Mouse (Mus musculus) 3134 (cell line): ENCODE data around the gene Npr3.
"Not testable (repeated sequence)": the region's sequence is repeated elsewhere in the genome, so short reads cannot be mapped to it uniquely, and the experiment has no call there.

Experiments
- DNase-seq: peaks from one replicate; pipeline ENCODE4 v3.0.0-alpha.2; 2011; ENCODE audit warnings: low spot score; ENCODE audit not compliant: insufficient read length; ENCODE audit errors: extremely low read depth

Npr3 gene

DNA sequence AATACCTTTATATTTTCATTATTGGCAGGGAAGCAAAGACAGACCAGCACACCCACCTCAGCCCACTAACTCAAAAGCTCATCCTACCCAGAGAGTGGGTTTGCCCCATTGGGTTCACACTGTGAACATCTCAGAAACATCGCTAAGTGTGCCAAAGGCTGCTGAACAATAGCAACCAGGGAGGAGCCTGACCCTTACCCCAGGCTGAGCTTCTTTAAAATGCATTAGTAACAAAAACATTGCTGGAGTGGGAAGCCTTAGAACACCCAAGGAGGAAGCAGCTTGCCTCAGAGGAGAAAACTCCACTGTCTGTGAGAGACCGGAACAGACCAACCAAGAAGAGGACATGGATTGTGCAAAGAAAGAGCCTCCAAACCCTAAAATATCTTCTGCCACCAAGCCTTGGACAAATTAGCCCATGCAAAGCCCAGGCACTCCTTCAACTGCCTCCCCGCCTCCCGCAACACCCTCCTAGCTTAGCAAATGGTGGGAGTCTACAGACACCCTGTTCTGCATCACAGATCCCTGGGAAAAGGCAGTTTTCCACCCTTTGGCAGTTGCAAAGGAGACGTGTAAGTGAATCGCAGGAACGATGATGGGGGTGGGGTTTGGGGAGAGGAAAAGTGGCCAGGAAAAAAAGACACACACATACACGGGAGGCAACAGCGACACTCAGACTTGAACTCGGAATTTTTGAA lies 24.4 kb downstream of the Npr3 start:
- DNase-seq = no peak

DNA sequence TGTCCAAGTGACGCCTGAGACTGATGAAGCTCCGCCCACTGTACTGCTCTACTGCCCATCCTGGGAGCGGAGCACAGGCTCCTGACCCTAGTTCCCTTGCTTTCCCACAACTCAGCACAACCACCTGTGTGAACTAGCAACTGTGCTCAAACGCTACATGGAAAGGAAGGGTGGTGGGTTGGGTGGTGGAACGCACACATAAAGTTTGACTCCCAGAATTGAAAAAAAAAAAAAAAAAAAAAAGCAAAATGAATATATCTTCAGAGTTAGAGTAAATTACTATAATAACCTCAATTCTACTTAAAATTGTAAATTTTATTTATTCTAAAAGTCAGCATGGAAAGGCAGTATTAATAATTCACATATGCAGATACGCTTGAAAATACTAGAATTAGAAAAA lies 25.3 kb downstream of the Npr3 start:
- no peak for DNase-seq

DNA sequence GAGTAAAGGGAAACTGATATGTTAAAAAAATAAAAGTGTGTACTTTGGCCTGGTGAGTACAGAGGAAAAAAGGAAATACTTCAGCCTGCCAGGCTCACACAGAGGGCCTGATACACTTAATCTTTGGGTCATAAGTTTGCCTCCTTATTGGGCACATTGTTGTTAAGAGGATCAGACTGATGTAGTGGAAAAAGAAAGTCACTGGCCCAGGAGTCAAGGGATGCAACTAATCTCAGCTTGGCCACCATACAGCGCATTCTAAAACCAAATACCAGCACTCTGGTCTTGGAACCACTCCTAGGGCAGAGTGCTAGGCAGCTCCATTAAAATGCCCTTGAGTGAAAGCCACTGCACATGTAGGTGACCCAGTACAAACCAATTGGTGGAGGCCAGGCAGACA lies 28.8 kb downstream of the Npr3 start:
- no peak for DNase-seq

DNA sequence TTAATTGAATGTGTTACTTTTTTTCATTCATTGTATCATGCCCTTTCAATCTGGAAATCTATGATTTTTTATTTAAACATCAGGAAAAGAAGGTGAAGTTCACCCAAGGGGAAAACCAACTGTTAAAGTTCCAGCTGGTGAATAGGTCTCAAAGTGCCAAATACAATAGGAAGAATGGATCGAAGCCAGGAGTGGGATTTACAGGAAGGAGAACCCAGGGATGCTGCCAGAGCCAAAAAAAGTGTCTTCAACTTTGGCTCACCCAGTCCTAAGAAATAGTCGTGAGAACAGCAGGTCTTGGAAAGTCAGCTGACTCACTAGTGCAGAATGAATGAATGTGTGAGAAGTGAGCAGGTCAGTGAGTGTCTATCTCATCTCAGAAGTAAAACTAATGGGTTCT lies 29.8 kb downstream of the Npr3 start:
- DNase-seq = no peak

DNA sequence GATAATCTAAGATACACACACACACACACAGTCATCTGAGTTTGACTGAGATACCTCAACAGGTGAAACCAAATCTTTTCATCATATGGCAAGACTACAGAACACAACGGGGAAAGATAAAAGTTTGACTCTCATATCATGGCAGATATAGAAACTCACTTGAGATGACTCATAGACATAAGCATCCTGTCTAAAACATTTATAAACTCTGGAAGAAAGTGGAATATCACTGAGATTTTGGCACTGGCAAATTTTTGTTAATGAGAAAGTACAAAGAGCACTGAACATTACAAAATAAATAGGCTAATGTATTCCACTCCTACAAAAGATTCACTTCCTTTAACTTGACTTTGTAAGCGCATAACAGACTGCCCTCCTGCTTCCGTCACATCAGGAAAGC lies 40.2 kb downstream of the Npr3 start:
- DNase-seq = no peak

DNA sequence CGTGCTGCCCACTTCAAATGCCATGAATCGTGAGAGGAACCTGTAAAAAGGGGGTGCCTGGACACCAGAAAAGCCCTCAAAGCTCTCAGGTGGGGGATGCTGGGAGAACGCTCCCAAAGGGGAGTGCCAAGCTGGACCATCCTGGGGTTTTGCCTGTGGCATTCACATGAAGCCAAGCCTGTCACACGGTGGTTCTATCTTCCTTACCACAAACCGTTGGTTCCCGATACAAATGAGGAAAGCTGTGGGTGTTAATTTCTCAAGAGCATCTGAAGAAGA lies 43.6 kb downstream of the Npr3 start:
- no peak for DNase-seq

DNA sequence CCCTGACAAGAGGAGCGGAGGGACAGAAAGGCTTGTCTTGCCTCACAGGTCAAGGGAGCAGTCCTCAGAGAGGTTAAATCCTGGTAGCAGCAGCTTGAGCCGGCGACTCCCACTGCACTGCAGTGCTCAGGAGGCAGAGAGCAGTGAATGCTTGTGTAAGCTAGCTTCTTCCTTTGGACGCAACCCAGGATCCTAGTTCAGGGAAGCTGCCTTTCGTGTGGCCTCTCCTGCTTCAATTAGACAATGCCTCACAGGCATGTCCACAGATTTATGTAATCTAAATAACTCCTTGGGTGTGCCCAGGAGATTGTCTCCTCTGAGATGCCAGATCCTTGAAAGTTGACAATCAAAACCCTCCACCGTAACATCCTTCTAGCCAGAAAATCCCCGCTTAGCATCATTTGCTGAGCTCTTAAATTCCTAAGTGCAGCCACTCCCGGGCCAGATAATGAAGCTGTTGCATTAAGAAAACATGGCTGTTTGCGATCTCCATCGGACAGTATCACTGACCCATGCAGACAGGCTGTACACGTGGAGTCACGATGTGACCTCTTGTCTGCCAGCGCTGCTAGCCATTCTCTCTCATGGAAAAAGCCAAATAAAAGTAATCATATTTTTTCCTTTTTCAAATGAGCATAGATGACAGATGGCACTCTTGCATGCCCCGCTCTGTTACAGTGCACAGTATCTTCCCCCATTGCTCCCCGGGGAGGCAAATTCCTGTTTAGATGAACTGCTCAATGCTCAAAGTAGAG lies 44.1 kb downstream of the Npr3 start:
- no peak for DNase-seq

DNA sequence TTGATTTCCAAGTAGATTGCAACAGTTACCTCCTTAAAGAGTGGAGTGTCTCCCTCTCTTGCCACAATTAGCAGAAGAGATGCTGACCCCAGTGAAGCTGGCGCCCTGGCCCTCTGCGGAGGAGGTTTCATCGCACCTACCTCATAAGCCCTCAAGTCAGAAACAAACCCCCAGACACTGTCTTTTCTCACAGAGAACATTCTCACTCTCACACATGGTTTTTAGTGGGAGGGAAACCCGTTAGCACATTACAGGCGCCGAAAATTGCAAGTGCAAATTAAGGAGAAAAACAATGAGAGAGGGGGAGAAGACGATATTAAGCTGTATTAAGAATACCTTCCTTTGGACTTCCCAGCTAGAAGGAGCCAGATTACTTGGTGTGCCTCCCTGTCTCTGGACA lies 44.8 kb downstream of the Npr3 start:
- no peak for DNase-seq

DNA sequence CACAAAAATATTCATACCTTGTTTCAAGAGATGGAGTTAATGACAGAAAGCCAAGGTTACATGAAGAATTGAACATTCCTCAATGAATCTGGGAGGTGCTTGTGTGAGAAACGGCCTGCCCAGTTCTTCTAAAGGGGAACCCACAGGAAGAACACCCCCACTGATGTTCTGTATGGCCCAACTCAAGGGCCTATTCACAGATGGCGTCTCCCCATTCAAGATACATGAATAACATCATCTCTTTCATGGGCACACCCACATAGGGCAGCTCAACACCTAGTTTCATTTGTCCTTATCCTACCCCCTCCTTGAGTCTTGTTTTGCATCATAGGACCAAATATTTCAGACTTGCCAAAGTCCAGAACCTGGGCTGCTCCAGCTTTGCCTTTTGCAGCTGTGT lies 46.8 kb downstream of the Npr3 start:
- no peak for DNase-seq

DNA sequence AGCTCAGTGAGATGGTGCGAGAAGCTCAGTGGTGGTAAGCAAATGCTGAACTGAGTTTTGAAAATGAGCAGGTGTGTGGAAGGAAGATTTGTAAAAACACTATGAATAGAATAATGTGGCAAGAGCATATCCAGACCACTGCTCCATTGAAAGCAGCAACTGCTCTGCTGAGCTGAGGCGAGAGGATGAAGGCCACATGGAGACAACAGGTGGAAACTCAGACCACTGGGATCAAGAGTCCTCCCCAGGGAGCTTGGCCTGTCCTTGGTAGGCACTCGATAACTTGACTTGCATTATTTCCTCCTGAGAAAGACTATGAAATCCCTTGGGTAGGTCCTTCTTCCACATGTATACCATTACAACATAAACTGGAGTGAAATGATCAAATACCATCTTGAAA lies 47.3 kb downstream of the Npr3 start:
- DNase-seq = no peak

DNA sequence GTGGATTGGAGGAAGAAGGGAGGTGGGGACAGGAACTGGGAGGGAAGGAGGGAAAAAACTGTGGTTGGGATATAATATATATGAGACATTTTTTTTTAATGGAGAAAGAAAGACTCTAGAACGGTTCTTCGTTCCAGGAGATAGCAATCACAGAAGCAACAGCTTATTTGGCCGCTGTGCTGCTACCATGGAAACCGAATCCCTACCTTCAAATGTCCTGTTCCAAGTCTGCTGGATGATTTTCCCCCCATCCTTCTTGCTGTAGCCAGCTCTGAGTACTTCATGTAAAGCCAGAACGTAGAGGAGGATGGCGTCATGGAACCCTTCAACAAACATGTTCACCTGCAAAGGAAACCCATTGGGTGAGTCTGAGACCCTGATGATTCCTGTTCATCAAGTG lies 48.7 kb downstream of the Npr3 start:
- DNase-seq = no peak

DNA sequence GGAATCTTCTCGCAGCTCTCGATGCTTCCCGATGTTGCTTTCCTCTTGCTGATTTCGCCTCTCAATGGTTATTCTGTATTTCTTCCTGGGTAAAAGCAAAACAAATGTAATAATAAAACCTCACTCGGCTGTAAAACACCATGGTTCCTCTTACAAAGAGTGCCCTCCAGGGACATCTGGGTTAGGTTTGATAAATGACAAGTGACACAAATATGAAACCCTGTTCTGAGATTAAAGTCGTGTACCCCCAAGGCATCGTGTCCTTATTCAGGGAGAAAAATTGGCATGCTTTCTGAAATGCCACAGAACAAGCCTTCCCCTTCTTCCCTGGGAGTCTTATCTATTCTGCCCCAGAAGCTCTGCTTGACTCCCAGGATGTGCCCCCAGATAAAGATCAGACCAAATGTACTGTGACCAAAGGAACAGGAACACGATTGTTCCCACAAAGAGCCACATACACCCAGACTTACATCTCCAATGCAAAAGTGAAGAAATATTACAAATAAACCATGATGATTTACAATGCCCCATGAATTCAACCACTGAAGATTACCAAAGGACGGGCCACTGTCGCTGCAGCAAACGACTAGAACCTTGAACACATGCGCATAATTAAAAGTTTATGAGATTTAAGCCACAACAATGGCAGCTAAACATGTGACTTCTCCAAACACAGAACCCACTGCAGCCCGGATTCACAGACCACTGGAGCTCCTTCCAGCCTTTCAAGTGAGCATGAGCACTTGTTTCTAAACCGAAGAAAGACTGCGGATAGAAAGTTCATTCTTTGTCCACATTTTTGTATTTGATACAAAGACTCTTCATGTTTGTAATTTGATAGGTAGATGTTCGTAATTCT lies 61.7 kb downstream of the Npr3 start:
- no peak for DNase-seq

DNA sequence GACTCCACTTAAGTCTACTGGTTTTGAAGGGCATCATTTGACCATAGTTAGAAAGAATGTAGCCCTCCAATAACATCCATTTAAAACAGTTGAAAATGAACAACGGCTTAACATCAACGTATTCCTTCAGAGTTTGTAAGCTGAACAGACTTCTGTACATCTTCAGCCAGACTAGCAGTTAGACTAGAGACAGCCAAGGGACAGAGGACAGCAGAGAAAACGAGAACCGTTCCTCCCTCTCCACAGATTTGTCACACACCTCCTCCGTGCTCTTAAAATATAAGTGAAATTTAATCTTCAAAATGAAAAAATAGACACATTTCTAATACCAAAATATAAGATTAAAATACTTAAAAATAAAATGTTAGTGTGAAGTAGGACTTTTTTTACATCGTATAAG lies 63.0 kb downstream of the Npr3 start:
- DNase-seq = no peak

DNA sequence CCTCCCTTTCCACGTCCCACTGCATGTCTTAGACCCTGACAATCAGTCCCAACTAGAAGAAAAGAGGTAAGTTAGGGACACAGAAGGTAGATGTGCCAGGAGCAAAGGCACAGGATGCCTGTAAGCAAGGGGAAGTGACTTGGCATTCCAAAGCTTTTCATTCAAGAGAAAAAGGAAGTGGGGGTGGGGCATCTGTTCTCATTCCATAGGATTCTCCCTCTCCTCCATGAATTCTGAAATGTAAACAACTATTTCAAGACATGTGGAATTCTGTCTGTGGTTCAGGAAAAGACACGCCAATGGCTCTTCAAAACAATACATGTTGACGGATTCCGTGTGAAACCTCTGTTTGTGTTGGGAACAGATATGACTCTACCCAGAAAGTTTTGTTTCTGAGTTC lies 65.3 kb downstream of the Npr3 start:
- DNase-seq = no peak

DNA sequence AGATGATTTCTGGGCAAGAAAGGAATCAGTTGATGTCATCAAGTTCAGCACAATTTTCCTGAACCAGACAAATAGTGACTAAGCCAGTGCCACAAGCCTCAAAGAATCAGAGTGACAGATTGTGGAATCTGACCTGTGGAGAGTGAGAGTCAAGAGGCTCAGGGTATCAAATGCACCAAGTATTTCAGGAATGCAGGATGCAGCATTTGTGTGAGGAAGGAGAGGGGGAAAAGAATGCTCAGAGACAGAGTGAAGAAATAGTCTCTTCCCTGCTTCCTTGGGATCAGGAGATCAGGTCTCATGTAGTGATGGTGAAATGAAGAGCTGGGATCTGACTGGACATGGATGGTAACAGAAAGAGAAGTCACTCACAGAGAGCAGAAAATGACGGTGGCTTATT lies 71.2 kb downstream of the Npr3 start:
- DNase-seq = peak; percentile 53

DNA sequence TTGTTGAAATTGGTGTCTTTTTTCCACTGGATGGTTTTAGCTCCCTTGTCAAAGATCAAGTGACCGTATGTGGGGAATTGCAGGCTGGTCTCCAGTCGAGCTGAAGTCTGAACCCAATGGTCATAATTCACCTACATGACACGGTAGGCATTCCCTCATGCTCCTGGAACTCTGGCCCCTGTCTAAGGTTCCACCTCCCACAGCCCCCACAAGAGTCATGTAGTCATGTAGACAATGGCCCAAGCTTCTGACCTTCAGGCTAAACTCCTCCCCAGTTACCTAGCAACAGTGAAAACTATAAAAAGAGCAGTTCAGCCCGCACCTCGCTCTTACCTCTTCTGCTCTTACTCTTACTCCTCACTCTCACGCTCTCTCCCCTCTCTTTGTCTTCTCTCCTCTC lies 84.7 kb downstream of the Npr3 start:
- not testable (repeated sequence) for DNase-seq

DNA sequence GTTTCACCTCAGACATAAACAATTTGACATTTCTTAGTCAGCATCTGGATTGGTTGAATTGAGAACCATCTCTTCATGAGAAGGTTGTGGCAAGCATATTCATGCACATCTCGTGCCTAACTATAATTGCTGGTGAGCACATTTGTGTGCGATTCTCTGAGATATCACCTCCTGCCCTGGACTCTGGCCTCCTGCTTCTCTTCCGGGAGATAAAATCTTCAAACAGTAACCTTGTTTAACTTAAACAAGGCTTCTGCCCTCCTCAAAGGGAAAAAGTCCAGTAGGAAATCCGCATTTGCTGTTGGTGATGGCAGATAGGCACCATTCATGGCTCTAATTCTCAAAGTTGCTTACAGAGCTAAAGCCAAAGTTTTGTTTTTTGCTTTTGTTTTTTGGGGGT lies 91.5 kb downstream of the Npr3 start:
- DNase-seq = no peak

DNA sequence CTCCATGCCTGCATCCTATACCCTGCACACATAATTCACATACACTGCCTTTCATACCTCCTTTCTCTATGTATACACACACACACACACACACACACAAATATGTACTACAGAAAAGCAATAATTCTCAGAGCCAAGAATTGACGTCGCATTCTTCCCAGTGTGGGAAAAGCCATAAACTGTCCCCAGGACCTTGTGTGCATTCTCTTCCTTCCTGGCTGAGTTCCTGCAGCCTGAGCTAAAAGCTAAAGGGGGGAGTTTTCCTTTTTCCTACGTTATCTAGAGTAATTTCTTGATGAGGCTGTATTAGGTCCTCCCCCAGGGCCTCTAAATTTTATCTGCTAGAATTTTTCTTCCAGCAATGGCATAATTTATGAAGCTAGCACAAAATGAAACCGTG lies 103.5 kb downstream of the Npr3 start:
- DNase-seq = no peak

DNA sequence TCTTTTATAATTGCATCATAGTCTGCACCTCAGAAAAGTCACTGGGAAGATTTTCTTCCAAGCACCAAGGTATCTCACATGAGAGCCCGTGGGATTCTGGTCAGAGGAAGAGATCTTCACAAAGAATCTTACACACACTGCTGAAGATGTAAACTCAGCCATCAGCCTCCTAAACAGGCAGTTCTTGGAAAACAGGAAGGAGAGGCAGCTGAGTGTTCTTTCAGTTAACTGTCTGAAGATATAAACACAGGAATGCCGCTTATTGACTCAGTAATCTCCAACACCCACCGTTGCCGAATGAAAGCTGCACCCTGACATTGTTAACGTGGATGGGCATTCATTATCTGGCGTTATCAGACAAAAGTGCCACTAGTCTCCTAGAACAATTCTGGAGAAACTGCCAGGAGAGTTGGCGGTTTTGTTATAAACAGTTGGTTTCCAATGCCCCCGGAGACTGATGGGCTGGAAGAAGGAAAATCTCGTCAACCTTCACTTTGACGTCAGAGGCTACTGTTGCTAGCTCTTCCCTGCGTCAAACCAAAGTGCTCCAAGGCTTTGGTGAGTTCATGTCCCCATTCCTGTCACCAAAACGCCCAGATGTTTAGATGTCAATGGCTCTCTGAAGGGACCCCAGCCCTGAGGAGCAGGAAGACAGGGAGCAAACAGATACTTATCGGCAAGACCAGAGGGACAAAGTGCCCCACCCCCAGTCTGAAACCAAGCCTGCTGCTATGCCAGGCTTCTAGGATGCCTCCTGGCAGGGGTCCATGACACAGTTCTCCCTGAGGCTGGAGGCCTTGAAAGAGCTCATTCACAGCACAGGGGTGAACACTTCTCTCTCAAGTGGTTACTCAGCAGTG lies 105.0 kb downstream of the Npr3 start:
- no peak for DNase-seq

DNA sequence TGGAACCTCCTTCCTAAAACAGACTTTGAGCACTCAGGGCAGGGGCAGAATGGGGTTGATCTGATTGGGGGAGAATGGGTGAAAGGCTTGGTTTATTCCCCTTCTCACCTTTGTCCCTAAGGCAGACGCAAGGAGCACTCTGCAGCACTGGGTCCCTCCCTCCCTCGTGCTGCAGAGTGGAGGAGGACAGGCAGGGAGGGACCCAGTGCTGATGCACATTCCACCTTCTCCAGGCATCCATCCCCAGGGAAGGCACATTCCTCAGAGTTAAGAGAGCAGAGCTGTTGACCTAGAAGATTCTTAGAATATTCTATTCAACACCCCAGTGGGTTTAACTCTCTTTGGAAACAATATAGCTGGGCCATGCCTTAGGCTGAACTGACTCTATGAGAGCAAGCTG lies 112.5 kb downstream of the Npr3 start:
- no peak for DNase-seq
